Mouse (Mus musculus) cerebellum, postnatal 36 days (tissue): ENCODE data around the gene Prdm1.

Experiments used
- DNase-seq, 2 experiments: peaks; one replicate each; pipeline ENCODE4 v3.0.0; 2021 to 2022; ENCODE audit warnings: mixed read lengths in 2 of 2

Gene Prdm1

GRCm38 (mm10) chr10:44528291-44529082, at the start of gene Prdm1:
Prdm1 (minus strand) TSS chr10:44528501.
- no peak for DNase-seq

- no peak for DNase-seq
These were observed 37.7 kb upstream of the Prdm1 start for GRCm38 (mm10) chr10:44565971-44566370.

GRCm38 (mm10) chr10:44565109-44565508, 36.8 kb upstream of the Prdm1 start:
- DNase-seq = no peak

- no peak for DNase-seq
These were observed 28.5 kb upstream of the Prdm1 start for GRCm38 (mm10) chr10:44556845-44557244.

- no peak for DNase-seq
These were observed 27.0 kb upstream of the Prdm1 start for GRCm38 (mm10) chr10:44555317-44555716.

GRCm38 (mm10) chr10:44553648-44554047, 25.3 kb upstream of the Prdm1 start:
- no peak for DNase-seq

- DNase-seq = no peak
These were observed 10.8 kb upstream of the Prdm1 start for GRCm38 (mm10) chr10:44539033-44539578.

- no peak for DNase-seq
These were observed 9.8 kb upstream of the Prdm1 start for GRCm38 (mm10) chr10:44538137-44538536.

- no peak for DNase-seq
These were observed 1.7 kb upstream of the Prdm1 start for GRCm38 (mm10) chr10:44530067-44530360.

- peak; percentile 48 to 55 for DNase-seq
These were observed 1.1 kb upstream of the Prdm1 start for GRCm38 (mm10) chr10:44529218-44530066.

GRCm38 (mm10) chr10:44527651-44528050, 650 bp downstream of the Prdm1 start:
- DNase-seq = no peak

GRCm38 (mm10) chr10:44526751-44527591, 1.3 kb downstream of the Prdm1 start:
- peak; percentile 8 for DNase-seq

- no peak for DNase-seq
These were observed 8.1 kb downstream of the Prdm1 start for GRCm38 (mm10) chr10:44520189-44520588.

- no peak for DNase-seq
These were observed 9.7 kb downstream of the Prdm1 start for GRCm38 (mm10) chr10:44518631-44519030.

- no peak for DNase-seq
These were observed 15.2 kb downstream of the Prdm1 start for GRCm38 (mm10) chr10:44513108-44513507.

GRCm38 (mm10) chr10:44511029-44511428, 17.3 kb downstream of the Prdm1 start:
- DNase-seq = no peak

GRCm38 (mm10) chr10:44508649-44509048, 19.7 kb downstream of the Prdm1 start:
- no peak for DNase-seq

GRCm38 (mm10) chr10:44507984-44508383, 20.3 kb downstream of the Prdm1 start:
- DNase-seq = no peak

GRCm38 (mm10) chr10:44502891-44503290, 25.4 kb downstream of the Prdm1 start:
- DNase-seq = no peak

- no peak for DNase-seq
These were observed 28.3 kb downstream of the Prdm1 start for GRCm38 (mm10) chr10:44499897-44500519.

GRCm38 (mm10) chr10:44493818-44494492, 34.3 kb downstream of the Prdm1 start:
- DNase-seq = no peak
